Mouse (Mus musculus): ENCODE data around the gene Fam107b. TPM values are rescaled to one million over a fixed set of nuclear protein-coding genes. Genes with fewer than 3 reads are reported as not detected.

Gene Fam107b
- polyA plus RNA-seq, 1 experiment from 2014 or later: 43.9 TPM

GRCm38 (mm10) chr2:3579316-3579902, 9.1 kb downstream of the Fam107b start:
- Histone ChIP-seq H3K4me2 (replicated peaks) (no peak overlapping the region), H3K27ac (no peak overlapping the region), H3K4me3 (no peak overlapping the region), H3K9ac (no peak overlapping the region), H3K27me3 (no peaks in the 10 kb centered on the region), H3K9me3 (no peaks in the 10 kb centered on the region), H3K36me3 (no peaks in the 10 kb centered on the region), H3K4me1 (no peaks in the 10 kb centered on the region)
- ATAC-seq (ENCODE audit: insufficient number of reproducible peaks, insufficient read depth, low FRiP score, low TSS enrichment): no peak
- 65% methylated on average over 2 of the region's 2 CpGs for WGBS

GRCm38 (mm10) chr2:3582830-3583229, 12.5 kb downstream of the Fam107b start:
- WGBS: 79% methylated on average over 2 of the region's 2 CpGs

DNA sequence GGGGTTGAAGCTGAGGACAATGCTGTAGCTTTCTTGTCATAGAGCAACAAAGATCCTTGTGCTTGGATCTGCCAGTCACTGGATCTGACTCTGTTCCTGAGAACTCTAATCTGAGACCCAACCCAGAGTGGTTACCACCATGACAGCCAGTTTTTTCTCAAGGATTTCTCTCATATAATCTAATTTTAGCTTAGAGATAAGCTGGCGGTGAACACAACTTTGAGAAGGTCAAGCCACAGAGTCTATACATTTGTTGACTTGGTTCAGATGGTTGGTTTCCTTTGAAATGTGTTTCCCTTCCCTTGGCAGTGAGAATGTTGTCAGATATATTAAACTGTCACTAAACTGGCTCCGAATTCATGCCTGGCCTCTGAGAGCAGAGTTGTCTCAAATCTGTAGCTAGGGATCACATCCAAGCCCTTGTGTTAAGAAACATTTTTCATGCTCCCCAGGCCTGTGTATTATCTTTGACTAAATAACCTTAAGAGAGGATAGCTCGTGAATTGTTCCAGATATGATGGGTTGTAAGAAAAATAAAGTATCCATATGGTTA, 15.0 kb downstream of the Fam107b start:
- Histone ChIP-seq H3K4me3 (no peak overlapping the region), H3K27me3 (no peaks in the 10 kb centered on the region), H3K9ac (no peak overlapping the region), H3K27ac (no peak overlapping the region), H3K36me3 (no peaks in the 10 kb centered on the region), H3K4me1 (no peaks in the 10 kb centered on the region), H3K9me3 (no peaks in the 10 kb centered on the region), H3K4me2 (replicated peaks) (no peak overlapping the region)
- WGBS: 80% methylated on average over 3 of the region's 3 CpGs
- no peak for ATAC-seq (ENCODE audit: insufficient number of reproducible peaks, insufficient read depth, low FRiP score, low TSS enrichment)

More at GRCm38 (mm10) chr2:3582830-3583229, 12.5 kb downstream of the Fam107b start:
- Histone ChIP-seq H3K36me3 (no peaks in the 10 kb centered on the region), H3K4me1 (no peaks in the 10 kb centered on the region), H3K4me2 (replicated peaks) (no peak overlapping the region), H3K9me3 (no peaks in the 10 kb centered on the region), H3K27me3 (no peaks in the 10 kb centered on the region), H3K4me3 (no peak overlapping the region), H3K27ac (no peak overlapping the region), H3K9ac (no peak overlapping the region)
- no peak for ATAC-seq (ENCODE audit: insufficient number of reproducible peaks, insufficient read depth, low FRiP score, low TSS enrichment)

GRCm38 (mm10) chr2:3590086-3590915, 20.0 kb downstream of the Fam107b start:
- Histone ChIP-seq H3K4me2 (replicated peaks) (no peak overlapping the region), H3K27ac (no peak overlapping the region), H3K36me3 (no peaks in the 10 kb centered on the region), H3K4me3 (no peak overlapping the region), H3K9ac (no peak overlapping the region), H3K9me3 (no peaks in the 10 kb centered on the region), H3K4me1 (no peaks in the 10 kb centered on the region), H3K27me3 (no peaks in the 10 kb centered on the region)
- no peak for ATAC-seq (ENCODE audit: insufficient number of reproducible peaks, insufficient read depth, low FRiP score, low TSS enrichment)
- WGBS: 85% methylated on average over 6 of the region's 6 CpGs

- H3K27ac ChIP-seq: no peak overlapping the region
- H3K4me3 ChIP-seq: no peak overlapping the region
- H3K27me3 ChIP-seq: no peaks in the 10 kb centered on the region
- H3K36me3 ChIP-seq: no peaks in the 10 kb centered on the region
- WGBS: 97% methylated on average over 1 of the region's 1 CpGs
- no peak for ATAC-seq (ENCODE audit: insufficient number of reproducible peaks, insufficient read depth, low FRiP score, low TSS enrichment)
- no peaks in the 10 kb centered on the region for H3K4me1 ChIP-seq
- no peaks in the 10 kb centered on the region for H3K9me3 ChIP-seq
- no peak overlapping the region for H3K9ac ChIP-seq
- H3K4me2 ChIP-seq (replicated peaks): no peak overlapping the region
Observed at GRCm38 (mm10) chr2:3590916-3591197, 20.6 kb downstream of the Fam107b start.

DNA sequence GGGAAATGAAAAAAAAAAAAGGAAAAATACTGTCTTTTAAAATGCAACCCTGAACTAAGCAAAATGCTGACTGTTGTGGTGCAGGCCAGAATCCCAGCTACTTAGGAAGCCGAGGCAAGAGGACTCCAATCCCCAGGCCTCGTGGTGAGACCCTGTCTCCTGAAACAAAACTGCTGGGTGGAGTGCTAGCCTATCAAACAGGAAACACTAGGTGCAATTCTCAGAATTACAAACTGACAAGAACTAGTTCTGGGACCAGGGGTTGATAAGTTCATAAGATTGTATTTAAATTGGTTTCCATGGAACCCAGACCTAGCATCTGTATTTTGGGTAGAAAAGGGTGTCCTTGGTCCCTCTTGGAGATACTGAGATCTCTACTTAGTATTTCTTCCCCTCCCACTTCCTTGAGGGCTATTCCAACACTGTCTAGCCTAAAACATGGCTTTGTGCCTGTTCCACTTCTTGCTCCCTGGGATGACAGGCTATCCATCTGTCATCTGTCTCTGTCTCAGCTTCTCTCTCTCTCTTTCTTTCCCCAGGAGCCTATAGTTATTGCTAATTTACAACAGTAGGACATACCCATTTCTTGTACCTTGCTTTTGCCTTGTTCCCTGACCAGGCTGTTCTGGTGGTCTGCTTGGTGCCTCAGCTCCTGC, 24.5 kb downstream of the Fam107b start:
- Histone ChIP-seq H3K4me2 (replicated peaks) (no peak overlapping the region), H3K9ac (no peak overlapping the region), H3K4me1 (no peaks in the 10 kb centered on the region), H3K27ac (no peak overlapping the region), H3K9me3 (no peaks in the 10 kb centered on the region), H3K36me3 (no peaks in the 10 kb centered on the region), H3K27me3 (no peaks in the 10 kb centered on the region), H3K4me3 (no peak overlapping the region)
- 78% methylated on average over 2 of the region's 2 CpGs for WGBS
- ATAC-seq (ENCODE audit: insufficient number of reproducible peaks, insufficient read depth, low FRiP score, low TSS enrichment): no peak

GRCm38 (mm10) chr2:3600421-3600820, 30.1 kb downstream of the Fam107b start:
- Histone ChIP-seq H3K9ac (no peak overlapping the region), H3K4me2 (replicated peaks) (no peak overlapping the region), H3K27me3 (no peaks in the 10 kb centered on the region), H3K4me1 (no peaks in the 10 kb centered on the region), H3K4me3 (no peak overlapping the region), H3K9me3 (no peaks in the 10 kb centered on the region), H3K27ac (no peak overlapping the region), H3K36me3 (no peaks in the 10 kb centered on the region)
- no peak for ATAC-seq (ENCODE audit: insufficient number of reproducible peaks, insufficient read depth, low FRiP score, low TSS enrichment)
- 56% methylated on average over 3 of the region's 3 CpGs for WGBS

- Histone ChIP-seq H3K27me3 (no peaks in the 10 kb centered on the region), H3K9ac (no peak overlapping the region), H3K4me1 (no peaks in the 10 kb centered on the region), H3K27ac (no peak overlapping the region), H3K36me3 (no peaks in the 10 kb centered on the region), H3K9me3 (no peaks in the 10 kb centered on the region), H3K4me3 (no peak overlapping the region), H3K4me2 (replicated peaks) (no peak overlapping the region)
- 88% methylated on average over 3 of the region's 3 CpGs for WGBS
- no peak for ATAC-seq (ENCODE audit: insufficient number of reproducible peaks, insufficient read depth, low FRiP score, low TSS enrichment)
Observed at GRCm38 (mm10) chr2:3602599-3602998, 32.3 kb downstream of the Fam107b start.

- WGBS: 84% methylated on average over 5 of the region's 5 CpGs
- Histone ChIP-seq H3K4me3 (no peak overlapping the region), H3K4me2 (replicated peaks) (no peak overlapping the region), H3K27ac (no peak overlapping the region), H3K9me3 (no peaks in the 10 kb centered on the region), H3K9ac (no peak overlapping the region), H3K27me3 (no peaks in the 10 kb centered on the region), H3K4me1 (no peaks in the 10 kb centered on the region), H3K36me3 (no peaks in the 10 kb centered on the region)
- no peak for ATAC-seq (ENCODE audit: insufficient number of reproducible peaks, insufficient read depth, low FRiP score, low TSS enrichment)
Observed at GRCm38 (mm10) chr2:3603181-3603580, 32.9 kb downstream of the Fam107b start.

DNA sequence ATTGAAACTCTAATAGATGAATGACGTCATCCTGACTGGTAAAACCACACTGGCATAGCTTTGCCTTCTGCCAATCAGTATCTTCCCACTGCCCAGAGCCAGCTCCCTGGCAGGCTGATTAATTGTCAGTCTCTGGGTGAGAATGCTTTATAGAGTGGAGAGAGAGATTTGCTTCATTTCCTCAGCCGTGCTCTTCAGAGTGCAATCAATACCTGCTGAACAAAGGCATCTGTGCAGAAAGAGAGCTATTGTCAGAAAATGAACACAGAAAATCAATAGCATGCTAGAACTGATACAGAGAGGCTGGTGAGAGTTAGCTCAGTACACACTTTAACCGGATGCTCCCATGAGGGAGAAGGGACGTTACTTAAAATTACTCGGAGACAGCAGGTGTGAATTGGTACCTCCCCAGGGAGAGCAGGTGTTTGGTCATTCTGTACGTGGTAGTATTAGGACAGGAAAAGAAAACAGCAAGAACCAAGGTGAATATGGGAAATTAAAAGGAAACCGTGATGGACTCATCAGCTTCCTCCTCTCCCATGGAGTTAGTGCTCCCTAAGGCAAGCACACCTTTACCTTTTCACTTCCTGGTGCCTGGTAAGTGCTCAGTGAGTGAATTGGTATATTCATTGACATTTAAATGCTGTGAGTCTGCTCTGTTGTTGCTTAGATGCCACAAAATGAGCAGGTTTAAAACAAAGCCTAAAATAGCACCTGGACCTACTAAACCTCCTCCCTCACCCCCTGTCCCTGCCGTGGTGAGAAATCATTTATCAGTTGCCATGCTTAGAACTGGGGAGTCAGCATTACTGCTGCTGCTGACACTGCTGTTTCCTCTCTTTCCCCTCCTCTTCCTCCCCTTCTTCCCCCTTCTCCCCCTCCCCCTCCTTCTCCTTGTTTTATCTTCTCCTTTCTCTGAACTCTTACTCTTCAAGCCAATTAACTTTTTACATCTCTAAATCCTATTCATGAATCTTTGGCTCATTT, 38.9 kb downstream of the Fam107b start:
- Histone ChIP-seq H3K4me3 (no peak overlapping the region), H3K27ac (no peak overlapping the region), H3K36me3 (no peaks in the 10 kb centered on the region), H3K9ac (no peak overlapping the region), H3K9me3 (no peaks in the 10 kb centered on the region), H3K4me2 (replicated peaks) (no peak overlapping the region), H3K27me3 (no peaks in the 10 kb centered on the region), H3K4me1 (no peaks in the 10 kb centered on the region)
- no peak for ATAC-seq (ENCODE audit: insufficient number of reproducible peaks, insufficient read depth, low FRiP score, low TSS enrichment)
- WGBS: 55% methylated on average over 8 of the region's 8 CpGs

DNA sequence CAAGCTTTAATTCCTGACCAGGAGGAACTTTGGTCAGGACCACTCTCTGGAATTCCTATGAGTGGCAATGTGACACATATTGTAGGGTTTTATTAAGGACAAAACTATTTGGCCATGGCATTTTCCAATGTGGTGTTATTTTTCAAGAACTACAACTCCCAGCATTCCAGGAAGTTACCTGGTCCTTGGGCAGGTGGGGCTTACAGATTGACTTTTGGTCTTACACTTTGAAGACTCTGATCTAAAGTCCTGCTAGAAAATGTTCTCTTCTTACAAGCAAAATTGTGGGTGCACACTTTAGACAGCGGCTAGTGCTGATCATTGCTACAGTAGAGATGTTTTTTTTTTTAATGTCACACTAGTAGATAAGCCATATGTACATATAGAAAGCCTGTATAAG, 48.2 kb downstream of the Fam107b start:
- H3K9me3 ChIP-seq: no peaks in the 10 kb centered on the region
- 0 out of 2 replicates have a peak, but pooled peaks cover 7% of the 10 kb centered on the region for H3K4me1 ChIP-seq
- no peak overlapping the region for H3K4me3 ChIP-seq
- no peaks in the 10 kb centered on the region for H3K36me3 ChIP-seq
- no peak overlapping the region for H3K4me2 ChIP-seq (replicated peaks)
- H3K27ac ChIP-seq: no peak overlapping the region
- no peaks in the 10 kb centered on the region for H3K27me3 ChIP-seq
- H3K9ac ChIP-seq: no peak overlapping the region
- WGBS: 95% methylated on average over 1 of the region's 1 CpGs
- no peak for ATAC-seq (ENCODE audit: insufficient number of reproducible peaks, insufficient read depth, low FRiP score, low TSS enrichment)

All from embryonic facial prominence, embryonic 12.5 days (tissue).